Mouse (Mus musculus) small intestine, adult 2 months (tissue): ENCODE measurements around the gene Qpct. TPM values are rescaled to one million over a fixed set of nuclear protein-coding genes. Genes with fewer than 3 reads are reported as not detected.

ENCODE experiments used
- H3K27ac ChIP-seq: fragments of 200-500 bp; 2 replicates; pipeline ENCODE4 v1.5.1; 2012; ENCODE audit warnings: low read depth, low read length, control low read depth, inconsistent platforms; ENCODE audit not compliant: insufficient read depth
- H3K27me3 ChIP-seq: fragments of 200-500 bp; 2 replicates; pipeline ENCODE4 v1.6.1; 2012; ENCODE audit warnings: mild to moderate bottlenecking, moderate library complexity, low read length, inconsistent platforms; ENCODE audit not compliant: control insufficient read depth, insufficient read depth
- H3K36me3 ChIP-seq: fragments of 200-500 bp; 2 replicates; pipeline ENCODE4 v1.6.1; 2012; ENCODE audit warnings: mild to moderate bottlenecking, low read length, control low read depth, inconsistent platforms; ENCODE audit not compliant: control insufficient read depth, insufficient read depth
- H3K4me1 ChIP-seq: fragments of 200-500 bp; 2 replicates; pipeline ENCODE4 v1.6.1; 2012; ENCODE audit warnings: low read length, inconsistent platforms, mixed read lengths; ENCODE audit not compliant: control insufficient read depth, insufficient read depth, insufficient read length
- H3K4me3 ChIP-seq: fragments of 200-500 bp; 2 replicates; pipeline ENCODE4 v1.5.1; 2012; ENCODE audit warnings: low read depth, mild to moderate bottlenecking, control low read depth, inconsistent platforms, low read length, moderate library complexity
- CTCF ChIP-seq: fragments of 200-500 bp; IDR thresholded peaks from 2 replicates; pipeline ENCODE4 v1.5.1; 2012; ENCODE audit warnings: low read depth, mild to moderate bottlenecking, control low read depth, inconsistent platforms, low read length, moderate library complexity, mixed read lengths; ENCODE audit not compliant: insufficient replicate concordance, insufficient read length; ENCODE audit errors: extremely low read depth
- POLR2A ChIP-seq: fragments of 200-500 bp; IDR thresholded peaks from 2 replicates; pipeline ENCODE4 v1.6.1; 2012; ENCODE audit warnings: low read depth, mild to moderate bottlenecking, control low read depth, inconsistent platforms, low read length, moderate library complexity
- WGBS: fragments of 180-500 bp; shearing (Covaris S2); methylation state at CpG from one replicate; pipeline ENCODE4 v1.1.7; 2018; 5-methylcytosine and 5-hydroxymethylcytosine counted together
- polyA plus RNA-seq: library from polyadenylated mRNA; depleted of rRNA; stranded (reverse); fragments of >200 nt; gene quantifications from 2 replicates; pipeline ENCODE4 v1.2.3, GENCODE M21; 2012; rRNA removed

Gene Qpct
- polyA plus RNA-seq, 1 experiment: 1.8 TPM

DNA sequence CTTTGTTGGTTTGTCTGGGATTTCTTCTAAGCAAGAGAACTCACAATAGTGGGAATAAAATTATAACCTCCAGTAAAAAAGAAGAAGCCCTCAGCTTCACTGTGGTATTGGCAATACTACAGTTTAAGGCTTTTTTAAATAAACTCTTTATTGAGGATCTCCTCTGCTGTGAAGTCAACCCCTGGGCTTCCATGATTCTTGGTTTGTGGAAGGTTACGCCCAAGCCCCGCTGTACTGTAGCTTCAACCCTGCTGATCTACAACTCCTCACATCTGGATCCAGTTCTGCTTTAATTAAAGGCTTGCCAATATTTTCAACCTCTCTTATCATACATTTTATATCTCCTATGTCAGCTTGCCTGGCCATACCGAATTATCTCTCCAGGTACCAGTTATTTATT lies 68.6 kb downstream of the Qpct start:
- H3K4me3 ChIP-seq: no peak overlapping the region
- no peaks in the 10 kb centered on the region for H3K4me1 ChIP-seq
- no peak overlapping the region for H3K27ac ChIP-seq
- 82% methylated on average over 3 of the region's 3 CpGs for WGBS
- no peaks in the 10 kb centered on the region for H3K36me3 ChIP-seq
- no peak for TF ChIP-seq POLR2A
- no peak for TF ChIP-seq CTCF
- H3K27me3 ChIP-seq: no peaks in the 10 kb centered on the region

DNA sequence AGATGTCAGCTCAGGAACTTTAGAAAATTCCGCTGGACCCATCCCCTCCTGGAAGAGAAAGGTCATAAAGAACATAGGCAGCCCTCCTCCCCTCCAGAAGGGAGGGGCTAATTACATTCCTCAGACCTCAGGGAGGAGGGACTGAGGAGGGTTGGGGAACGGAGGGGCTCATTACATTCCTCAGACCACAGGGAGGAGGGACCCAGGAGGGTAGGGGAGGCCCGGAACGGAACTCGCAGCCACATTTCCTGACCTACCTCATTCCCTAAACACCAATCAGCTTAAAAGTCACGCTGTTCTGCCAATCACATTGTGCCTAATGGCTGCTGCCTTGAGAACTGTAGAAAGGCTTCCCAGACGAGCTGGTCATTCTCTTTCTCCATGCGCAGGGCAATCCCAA lies 82.0 kb downstream of the Qpct start:
- Histone ChIP-seq H3K4me1 (no peaks in the 10 kb centered on the region), H3K27me3 (no peaks in the 10 kb centered on the region), H3K27ac (no peak overlapping the region), H3K4me3 (no peak overlapping the region), H3K36me3 (no peaks in the 10 kb centered on the region)
- WGBS: 56% methylated on average over 8 of the region's 8 CpGs
- TF ChIP-seq CTCF: no peak
- TF ChIP-seq POLR2A: no peak

DNA sequence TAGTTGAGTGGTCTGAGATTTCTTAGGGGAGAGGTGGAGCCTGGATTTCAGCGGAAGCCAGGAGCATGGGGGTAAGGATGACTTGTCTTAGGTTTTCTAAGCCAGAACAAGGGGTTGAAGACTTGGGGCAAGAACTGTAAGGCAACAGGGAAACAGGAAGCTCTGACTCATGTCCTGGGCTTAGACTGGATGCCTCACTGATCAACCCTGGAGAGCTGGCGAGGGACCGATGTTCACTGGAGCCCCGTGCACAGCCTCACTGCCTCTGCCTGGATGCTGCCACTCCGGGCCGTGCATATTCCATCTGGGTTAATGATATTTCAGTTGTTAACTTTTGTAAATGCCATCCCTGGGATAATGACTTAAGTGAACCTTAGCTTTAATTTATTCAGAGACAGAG lies 84.1 kb downstream of the Qpct start:
- Histone ChIP-seq H3K27me3 (no peaks in the 10 kb centered on the region), H3K4me3 (no peak overlapping the region), H3K36me3 (no peaks in the 10 kb centered on the region), H3K27ac (no peak overlapping the region), H3K4me1 (no peaks in the 10 kb centered on the region)
- TF ChIP-seq POLR2A: no peak
- WGBS: 82% methylated on average over 6 of the region's 6 CpGs

DNA sequence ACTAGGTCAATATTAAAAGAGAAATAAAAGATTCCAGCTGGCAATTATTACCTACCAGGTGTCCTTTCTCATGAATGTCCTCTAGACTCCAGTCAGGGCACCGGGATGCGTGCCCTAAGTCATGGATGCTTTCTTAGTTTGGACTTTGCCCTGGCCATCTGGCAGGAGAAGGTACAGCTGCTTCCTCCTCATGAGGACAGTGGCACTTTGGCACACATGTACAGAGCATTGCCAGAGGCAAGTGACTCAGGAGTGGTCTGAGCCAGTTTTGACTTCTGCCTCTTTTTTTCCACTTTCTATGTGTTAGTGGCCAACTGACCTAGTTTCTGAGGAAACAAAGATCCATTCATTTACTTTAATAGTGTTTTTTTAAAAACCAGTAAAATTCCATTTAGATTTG lies 84.7 kb downstream of the Qpct start:
- H3K27ac ChIP-seq: no peak overlapping the region
- H3K4me3 ChIP-seq: no peak overlapping the region
- no peaks in the 10 kb centered on the region for H3K4me1 ChIP-seq
- TF ChIP-seq CTCF: no peak
- no peak for TF ChIP-seq POLR2A
- WGBS: 38% methylated on average over 2 of the region's 2 CpGs
- H3K36me3 ChIP-seq: no peaks in the 10 kb centered on the region
- H3K27me3 ChIP-seq: no peaks in the 10 kb centered on the region

Other genes starting within 250 kb of the Qpct start
- 4.8 and 9.6 TPM in 2 replicates for gene Heatr5b, start 216.5 kb upstream of the Qpct start, polyA plus RNA-seq
- 4.6 and 6.5 TPM in 2 replicates for gene Gpatch11, start 216.3 kb upstream of the Qpct start, polyA plus RNA-seq
- gene Eif2ak2, start 169.3 kb upstream of the Qpct start, polyA plus RNA-seq: 0.77 and 2.6 TPM in 2 replicates
- not detected in 2 replicates for gene Sult6b1, start 144.9 kb upstream of the Qpct start, polyA plus RNA-seq
- 0.85 and 3.9 TPM in 2 replicates for gene Cebpzos, start 135.4 kb upstream of the Qpct start, polyA plus RNA-seq
- 0.34 and 1.0 TPM in 2 replicates for gene Cebpz, start 114.8 kb upstream of the Qpct start, polyA plus RNA-seq
- gene Ndufaf7, start 114.8 kb upstream of the Qpct start, polyA plus RNA-seq: 1.2 and 2.5 TPM in 2 replicates
- 1.5 and 1.6 TPM in 2 replicates for gene Prkd3, start 31.1 kb upstream of the Qpct start, polyA plus RNA-seq